Mouse (Mus musculus) heart, adult 2 months (tissue): Measurements from ENCODE around the gene Psma4. TPM values are rescaled to one million over a fixed set of nuclear protein-coding genes. Genes with fewer than 3 reads are reported as not detected.
"Not testable (repeated sequence)": the region's sequence is repeated elsewhere in the genome, so short reads cannot be mapped to it uniquely, and the experiment has no call there.

Source experiments
- DNase-seq, 2 experiments: peaks; one replicate each; pipeline ENCODE4 v3.0.0; 2021
- H3K27ac ChIP-seq: fragments of 200-600 bp; 2 replicates; pipeline ENCODE4 v1.8.1; 2022
- H3K27me3 ChIP-seq: fragments of 200-500 bp; 2 replicates; pipeline ENCODE4 v1.6.1; 2012; ENCODE audit warnings: mild to moderate bottlenecking, low read length, inconsistent platforms, mixed read lengths; ENCODE audit not compliant: control insufficient read depth, insufficient read depth
- H3K36me3 ChIP-seq: fragments of 200-500 bp; 2 replicates; pipeline ENCODE4 v1.6.1; 2012; ENCODE audit warnings: low read length, inconsistent platforms; ENCODE audit not compliant: control insufficient read depth, insufficient read depth
- H3K4me1 ChIP-seq: fragments of 200-500 bp; 2 replicates; pipeline ENCODE4 v1.6.1; 2011; ENCODE audit warnings: low read length; ENCODE audit not compliant: control insufficient read depth, insufficient read depth
- H3K4me3 ChIP-seq: fragments of 200-600 bp; 2 replicates; pipeline ENCODE4 v1.8.1; 2022
- H3K79me2 ChIP-seq: fragments of 200-500 bp; replicated peaks from 2 replicates; pipeline ENCODE4 v1.6.1; 2012; ENCODE audit warnings: mild to moderate bottlenecking, inconsistent platforms, low read length, moderate library complexity, mixed read lengths; ENCODE audit not compliant: control insufficient read depth, insufficient read depth
- H3K9ac ChIP-seq: fragments of 200-500 bp; 2 replicates; pipeline ENCODE4 v1.6.1; 2012; ENCODE audit warnings: low read depth, mild to moderate bottlenecking, control low read depth, inconsistent platforms, low read length, mixed read lengths
- CTCF ChIP-seq: fragments of 200-600 bp; IDR thresholded peaks from 2 replicates; pipeline ENCODE4 v1.8.1; 2022; ENCODE audit warnings: antibody characterized with exemption, mild to moderate bottlenecking, moderate library complexity
- EP300 ChIP-seq: fragments of 200-500 bp; IDR thresholded peaks from 2 replicates; pipeline ENCODE4 v1.6.1; 2011; ENCODE audit warnings: low read depth, low read length, control low read depth; ENCODE audit not compliant: insufficient read depth
- POLR2A ChIP-seq: fragments of 200-500 bp; IDR thresholded peaks from 2 replicates; pipeline ENCODE4 v1.6.1; 2011; ENCODE audit warnings: mild to moderate bottlenecking, low read depth, low read length, control low read depth; ENCODE audit not compliant: insufficient read depth
- WGBS: fragments of 180-500 bp; shearing (Covaris S2); methylation state at CpG from one replicate; pipeline ENCODE4 v1.1.7; 2018; 5-methylcytosine and 5-hydroxymethylcytosine counted together
- intact Hi-C: fragments of 180-260 bp; cut with DNase I; formaldehyde crosslinking; loops from one replicate; pipeline ENCODE4 v1.15.1; 2025
- polyA plus RNA-seq: library from polyadenylated mRNA; depleted of rRNA; stranded (reverse); fragments of >200 nt; gene quantifications from 2 replicates; pipeline ENCODE4 v1.2.3, GENCODE M21; 2012
- total RNA-seq, 2 experiments: library from RNA; stranded (reverse); gene quantifications; 2 replicates each; pipeline ENCODE4 v1.2.3; 2021

Psma4 gene
- total and polyA plus RNA-seq, 3 experiments: 87.1 to 127 (median 110) TPM

DNA sequence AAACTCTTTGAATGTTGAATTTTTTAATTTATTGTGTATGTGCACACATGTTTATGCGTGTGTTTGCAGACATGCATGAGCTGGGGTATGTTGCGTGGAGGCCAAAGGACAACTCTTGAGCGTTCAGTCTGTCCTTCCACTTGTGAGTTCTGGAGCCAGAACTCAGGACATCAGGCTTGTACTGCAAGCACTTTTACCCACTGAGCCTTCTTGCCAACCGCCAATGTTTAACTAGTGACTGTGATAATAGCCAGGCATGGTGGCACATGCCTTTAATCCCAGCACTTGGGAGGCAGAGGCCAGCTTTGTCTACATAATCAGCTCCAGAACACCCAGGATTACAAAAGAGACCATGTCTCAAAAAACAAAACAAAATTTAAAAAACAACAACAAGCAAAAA lies 8.5 kb upstream of the Psma4 start:
- no peaks in the 10 kb centered on the region for H3K4me1 ChIP-seq
- no peak overlapping the region for H3K4me3 ChIP-seq
- H3K27ac ChIP-seq: no peak overlapping the region
- no peak overlapping the region for H3K9ac ChIP-seq
- WGBS: 72% methylated on average over 4 of the region's 4 CpGs
- intact Hi-C loops: no loop called here
- no peak for DNase-seq
- TF ChIP-seq EP300 (no peak), CTCF (no peak), POLR2A (no peak)
- no peaks in the 10 kb centered on the region for H3K79me2 ChIP-seq
- no peaks in the 10 kb centered on the region for H3K36me3 ChIP-seq
- no peaks in the 10 kb centered on the region for H3K27me3 ChIP-seq

- DNase-seq: no peak
- intact Hi-C loops: no loop called here
- TF ChIP-seq CTCF: peak; percentile 36
- TF ChIP-seq EP300: no peak
- TF ChIP-seq POLR2A: no peak
- H3K4me3 ChIP-seq: no peak overlapping the region
- H3K27me3 ChIP-seq: no peaks in the 10 kb centered on the region
- 69% methylated on average over 2 of the region's 2 CpGs for WGBS
- H3K79me2 ChIP-seq: no peaks in the 10 kb centered on the region
- no peaks in the 10 kb centered on the region for H3K36me3 ChIP-seq
- no peak overlapping the region for H3K27ac ChIP-seq
- H3K9ac ChIP-seq: no peak overlapping the region
- no peaks in the 10 kb centered on the region; the same call in 1 of the 2 replicates for H3K4me1 ChIP-seq
Observed at GRCm38 (mm10) chr9:54944467-54944866, 6.1 kb upstream of the Psma4 start.

GRCm38 (mm10) chr9:54946256-54946655 lies 4.3 kb upstream of the Psma4 start:
- H3K79me2 ChIP-seq: no peaks in the 10 kb centered on the region
- intact Hi-C loops: no loop called here
- DNase-seq: no peak
- H3K27me3 ChIP-seq: no peaks in the 10 kb centered on the region
- no peak overlapping the region for H3K27ac ChIP-seq
- WGBS: 71% methylated on average over 16 of the region's 16 CpGs
- H3K4me3 ChIP-seq: no peak overlapping the region
- no peak for TF ChIP-seq CTCF
- no peak for TF ChIP-seq EP300
- no peak for TF ChIP-seq POLR2A
- H3K9ac ChIP-seq: no peak overlapping the region
- no peaks in the 10 kb centered on the region; the same call in 1 of the 2 replicates for H3K4me1 ChIP-seq
- H3K36me3 ChIP-seq: no peaks in the 10 kb centered on the region

- H3K27me3 ChIP-seq: no peaks in the 10 kb centered on the region
- intact Hi-C loops: no loop called here
- H3K4me3 ChIP-seq: no peak overlapping the region
- H3K79me2 ChIP-seq: no peaks in the 10 kb centered on the region; the same call in 1 of the 2 replicates
- TF ChIP-seq POLR2A: no peak
- no peak for TF ChIP-seq EP300
- no peak for TF ChIP-seq CTCF
- H3K9ac ChIP-seq: no peak overlapping the region
- peaks cover 3% of the 10 kb centered on the region for H3K36me3 ChIP-seq
- DNase-seq: no peak
- no peak overlapping the region for H3K27ac ChIP-seq
- H3K4me1 ChIP-seq: peaks cover 2% of the 10 kb centered on the region
Observed at GRCm38 (mm10) chr9:54949465-54949864, 1.1 kb upstream of the Psma4 start.

DNA sequence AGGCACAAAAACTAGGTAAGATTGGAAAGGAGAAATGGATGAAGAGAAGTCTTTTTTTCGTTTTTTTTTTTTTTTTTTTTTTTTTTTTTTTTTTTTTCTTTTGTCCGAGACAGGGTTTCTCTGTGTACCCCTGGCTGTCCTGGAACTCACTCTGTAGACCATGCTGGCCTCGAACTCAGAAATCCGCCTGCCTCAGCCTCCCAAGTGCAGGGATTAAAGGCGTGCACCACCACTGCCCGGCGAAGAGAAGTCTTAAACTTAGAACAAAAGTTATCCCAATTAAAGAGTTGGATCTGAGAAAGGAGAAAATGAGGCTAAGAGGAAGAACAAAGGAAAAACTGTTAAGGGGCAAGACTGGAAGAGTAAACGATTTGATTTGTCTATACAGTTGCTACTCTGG lies 428 bp upstream of the Psma4 start:
- H3K9ac ChIP-seq, H3K36me3 ChIP-seq, H3K79me2 ChIP-seq, H3K27me3 ChIP-seq, H3K4me1 ChIP-seq, DNase-seq: not testable (repeated sequence)
- WGBS: 31% methylated on average over 8 of the region's 8 CpGs
- peak overlapping the region; percentile 92 for H3K4me3 ChIP-seq
- intact Hi-C loops: loop anchor here (1.0 to 5.0 kb wide), 3 partner anchors 33 to 202 kb away; partner anchors contain the start of gene Hykk
- H3K27ac ChIP-seq: peak overlapping the region; percentile 63

DNA sequence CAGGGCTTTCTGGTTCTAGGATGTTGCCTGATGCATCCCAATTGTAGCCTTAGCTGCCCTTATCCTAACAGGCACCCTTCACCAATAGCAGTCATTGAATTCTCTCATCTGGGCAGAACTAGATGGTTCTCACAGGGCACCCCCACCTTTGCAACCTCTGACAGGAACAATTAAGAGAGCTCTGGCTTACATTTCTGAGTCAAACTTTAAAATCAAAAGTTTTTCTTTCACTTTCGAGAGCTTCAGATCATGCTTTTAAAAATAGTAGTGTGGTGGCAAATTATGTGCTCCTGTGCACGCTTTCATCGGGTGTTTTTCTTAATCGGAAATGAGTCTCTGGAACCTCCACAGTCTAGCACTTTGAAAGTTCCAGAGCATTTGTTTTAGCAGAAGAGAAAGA lies 10.5 kb downstream of the Psma4 start:
- intact Hi-C loops: no loop called here
- H3K36me3 ChIP-seq: peaks cover 5% of the 10 kb centered on the region; the same call in 1 of the 2 replicates
- 86% methylated on average over 4 of the region's 4 CpGs for whole genome bisulfite sequencing

DNA sequence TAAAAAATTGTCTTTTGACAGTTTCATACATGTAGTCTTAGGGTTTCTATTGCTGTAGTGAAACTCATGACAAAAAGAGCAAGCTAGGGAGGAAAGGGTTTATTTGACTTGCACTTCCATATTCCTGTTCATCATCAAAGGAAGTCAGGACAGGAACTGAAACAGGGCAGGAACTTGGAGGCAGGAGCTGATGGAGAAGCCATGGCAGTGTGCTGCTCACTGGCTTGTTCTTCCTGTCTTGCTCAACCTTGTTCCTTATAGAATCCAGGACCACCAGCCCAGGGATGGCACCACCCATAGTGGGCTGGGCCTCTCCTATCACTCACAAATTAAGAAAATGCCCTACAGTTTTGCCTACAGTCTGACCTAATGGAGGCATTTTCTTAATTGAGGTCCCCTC lies 13.1 kb downstream of the Psma4 start:
- Histone ChIP-seq H3K4me1 (no peaks in the 10 kb centered on the region), H3K27me3 (no peaks in the 10 kb centered on the region), H3K4me3 (no peak overlapping the region), H3K36me3 (no peaks in the 10 kb centered on the region), H3K27ac (no peak overlapping the region), H3K79me2 (no peaks in the 10 kb centered on the region), H3K9ac (no peak overlapping the region)
- intact Hi-C loops: no loop called here
- TF ChIP-seq CTCF (no peak), EP300 (no peak), POLR2A (no peak)
- no peak for DNase-seq

More for the DNA sequence above, 10.5 kb downstream of the Psma4 start:
- Histone ChIP-seq H3K27ac (no peak overlapping the region), H3K27me3 (no peaks in the 10 kb centered on the region), H3K9ac (no peak overlapping the region), H3K4me3 (no peak overlapping the region), H3K79me2 (no peaks in the 10 kb centered on the region), H3K4me1 (no peaks in the 10 kb centered on the region)
- TF ChIP-seq EP300 (no peak), POLR2A (no peak), CTCF (no peak)
- DNase-seq: no peak
